Mouse (Mus musculus): ENCODE measurements around the gene Clrn1.

GRCm38 (mm10) chr3:58924027-58924426 lies 38.9 kb upstream of the Clrn1 start:
- TF ChIP-seq CTCF (conservative IDR thresholded peaks at IDR 0.05 in 1 of 2, IDR thresholded peaks at IDR 0.05 in 1 of 2; ENCODE audit: low read depth in 2 of 2, low read length in 2 of 2) (no peak), POLR2A (IDR thresholded peaks at IDR 0.05; ENCODE audit: low read depth, low read length) (no peak), TCF12 (IDR thresholded peaks at IDR 0.05; ENCODE audit: low read depth, low read length) (no peak), E2F4 (IDR thresholded peaks at IDR 0.05; ENCODE audit: insufficient replicate concordance, low read depth, low read length) (no peak), POLR2AphosphoS2 (IDR thresholded peaks at IDR 0.05; ENCODE audit: low read depth, low read length) (no peak), MAX (IDR thresholded peaks at IDR 0.05; ENCODE audit: low read length) (no peak), ELF1 (IDR thresholded peaks at IDR 0.05; ENCODE audit: low read depth, low read length) (no peak), RAD21 (IDR thresholded peaks at IDR 0.05; ENCODE audit: low read depth, low read length) (no peak), HCFC1 (IDR thresholded peaks at IDR 0.05; ENCODE audit: low read depth, low read length) (no peak), BHLHE40 (IDR thresholded peaks at IDR 0.05; ENCODE audit: low read depth, low read length) (no peak), UBTF (IDR thresholded peaks at IDR 0.05; ENCODE audit: low read depth, low read length) (no peak), CHD2 (IDR thresholded peaks at IDR 0.05; ENCODE audit: low read length) (no peak)
